In the genomic region with DNA sequence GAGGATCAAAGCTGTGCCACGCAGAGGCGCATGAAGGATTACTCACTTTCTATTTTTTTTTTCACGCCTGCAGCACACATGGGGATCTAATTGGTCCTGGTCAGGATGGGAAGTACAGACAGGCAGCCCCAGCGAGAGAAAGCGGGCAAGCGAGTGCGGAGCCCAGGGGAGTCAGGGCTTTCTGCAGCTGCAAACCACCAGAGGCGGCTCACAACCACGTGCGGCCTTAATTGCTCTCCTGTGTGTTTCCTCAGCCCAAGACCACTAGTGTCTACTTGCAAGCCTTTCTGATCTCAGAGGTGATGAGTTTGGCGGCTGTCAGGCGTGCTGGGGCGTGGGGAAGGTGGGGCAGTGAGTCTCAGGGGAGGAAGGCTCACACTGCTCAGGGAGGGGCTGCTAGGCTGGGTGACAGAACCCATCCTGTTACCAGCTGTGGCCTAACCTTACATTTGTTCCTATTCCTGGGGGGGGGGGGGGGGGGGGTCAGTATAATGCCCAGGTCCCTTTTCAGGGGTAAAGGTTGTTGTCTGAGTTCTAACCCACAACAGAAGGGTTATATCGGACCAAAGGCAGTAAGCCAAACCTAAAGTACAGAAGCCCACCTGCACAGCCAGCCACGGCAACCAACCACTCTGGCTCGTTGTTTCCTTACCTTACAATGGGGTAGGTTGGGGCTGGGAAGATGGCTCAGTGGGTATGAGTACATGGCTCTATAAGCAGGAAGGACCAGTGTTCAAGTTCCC, we compare ENCODE assay signal across 8 mouse cellular contexts.
DNase-seq lines count a peak whose midpoint lies in the region; ATAC-seq and TF ChIP-seq lines count a peak whose summit lies in the region.

No protein-coding gene starts in this region.

- no peak overlapping the region for H3K9ac ChIP-seq in forebrain, postnatal 0 days
- no peak overlapping the region for H3K9ac ChIP-seq in hindbrain, embryonic 11.5 days (ENCODE audit: low read depth, low read length)
- no peak overlapping the region for H3K9ac ChIP-seq in liver, embryonic 15.5 days

- H3K27me3 ChIP-seq in forebrain, postnatal 0 days (ENCODE audit: insufficient read depth, low read length): no peaks in the 10 kb centered on the region; the same call in 1 of the 2 replicates
- H3K27me3 ChIP-seq in hindbrain, embryonic 11.5 days (ENCODE audit: control insufficient read depth, insufficient read depth, low read length): peaks cover 37% of the 10 kb centered on the region
- no peaks in the 10 kb centered on the region for H3K27me3 ChIP-seq in liver, embryonic 15.5 days

- H3K9me3 ChIP-seq in forebrain, postnatal 0 days (ENCODE audit: low read length): no peaks in the 10 kb centered on the region; the same call in 1 of the 2 replicates
- H3K9me3 ChIP-seq in hindbrain, embryonic 11.5 days (ENCODE audit: control insufficient read depth, low read length): no peaks in the 10 kb centered on the region
- H3K9me3 ChIP-seq in liver, embryonic 15.5 days (replicated peaks): no peaks in the 10 kb centered on the region

- TF ChIP-seq CTCF in forebrain, postnatal 0 days (IDR thresholded peaks at IDR 0.05; ENCODE audit: low read depth): no peak

- peak; percentile 10 for DNase-seq in CD4-positive, CD25-positive, alpha-beta regulatory T cell, adult 2 months (ENCODE audit: low read depth, low spot score)
- peak; percentile 78 for DNase-seq in Muller cell, postnatal 12 days (ENCODE audit: inconsistent ontology term)
- peak; percentile 70 for DNase-seq in forebrain, postnatal 0 days
- DNase-seq in hindbrain, embryonic 11.5 days (ENCODE audit: low spot score): peak; percentile 51
- DNase-seq in right cerebral cortex, adult 18-20 months: peak; percentile 20
- DNase-seq in thymus, postnatal 25 days: peak; percentile 48

- ATAC-seq in CD4-positive, CD25-positive, alpha-beta regulatory T cell, adult 4 months: no peak
- ATAC-seq in forebrain, postnatal 0 days: peak; percentile 80
- peak; percentile 70; the same call in 1 of the 2 replicates for ATAC-seq in hindbrain, embryonic 11.5 days (ENCODE audit: low FRiP score)
- peak; percentile 37; the same call in 1 of the 2 replicates for ATAC-seq in liver, embryonic 15.5 days (ENCODE audit: insufficient read depth)

- 11% methylated on average over 16 of the region's 16 CpGs for WGBS in forebrain, postnatal 0 days
- WGBS in hindbrain, embryonic 11.5 days: 11% methylated on average over 16 of the region's 16 CpGs
- WGBS in liver, embryonic 15.5 days (ENCODE audit: insufficient replicate concordance): 18% methylated on average over 16 of the region's 16 CpGs

- H3K4me2 ChIP-seq in forebrain, postnatal 0 days (ENCODE audit: low read depth): peak overlapping the region; percentile 37
- H3K4me2 ChIP-seq in hindbrain, embryonic 11.5 days (replicated peaks; ENCODE audit: low read depth, low read length): peak overlapping the region; percentile 25
- peak overlapping the region; percentile 61 for H3K4me2 ChIP-seq in liver, embryonic 15.5 days

- H3K27ac ChIP-seq in forebrain, postnatal 0 days (ENCODE audit: low read depth, low read length): no peak overlapping the region
- H3K27ac ChIP-seq in hindbrain, embryonic 11.5 days (ENCODE audit: low read depth, low read length): no peak overlapping the region
- no peak overlapping the region for H3K27ac ChIP-seq in liver, embryonic 15.5 days (replicated peaks)

- H3K4me3 ChIP-seq in forebrain, postnatal 0 days (ENCODE audit: low read depth, low read length): peak overlapping the region; percentile 17
- H3K4me3 ChIP-seq in hindbrain, embryonic 11.5 days (ENCODE audit: low read depth, low read length): no peak overlapping the region
- H3K4me3 ChIP-seq in liver, embryonic 15.5 days (replicated peaks): peak overlapping the region; percentile 18; the same call in 1 of the 2 replicates

- H3K4me1 ChIP-seq in forebrain, postnatal 0 days (ENCODE audit: insufficient read depth): no peaks in the 10 kb centered on the region
- H3K4me1 ChIP-seq in hindbrain, embryonic 11.5 days (replicated peaks; ENCODE audit: control insufficient read depth, insufficient read depth, low read length): no peaks in the 10 kb centered on the region
- peaks cover 14% of the 10 kb centered on the region for H3K4me1 ChIP-seq in liver, embryonic 15.5 days (replicated peaks)

- no peaks in the 10 kb centered on the region for H3K36me3 ChIP-seq in forebrain, postnatal 0 days (ENCODE audit: insufficient read depth)
- no peaks in the 10 kb centered on the region for H3K36me3 ChIP-seq in hindbrain, embryonic 11.5 days (ENCODE audit: control insufficient read depth, insufficient read depth, low read length)
- no peaks in the 10 kb centered on the region for H3K36me3 ChIP-seq in liver, embryonic 15.5 days (replicated peaks)

Comparison
In these comparisons a context has a peak if more than half of its experiments do, and no peak if none do; other contexts are left out.
1. DNase-seq: peak in every context shown above with its lines; median percentile 78 in Muller cell, postnatal 12 days; 70 in forebrain, postnatal 0 days; 51 in hindbrain, embryonic 11.5 days; 48 in thymus, postnatal 25 days; 20 in right cerebral cortex, adult 18-20 months; 10 in CD4-positive, CD25-positive, alpha-beta regulatory T cell, adult 2 months.